Mouse (Mus musculus) macrophage (primary cell): Measurements from ENCODE around the gene Zfr. TPM values are rescaled to one million over a fixed set of nuclear protein-coding genes. Genes with fewer than 3 reads are reported as not detected.
A peak's percentile ranks its signal among the peaks of the same experiment; 100 is the strongest.
"Not testable (repeated sequence)": the region's sequence is repeated elsewhere in the genome, so short reads cannot be mapped to it uniquely, and the experiment has no call there.

Experiments used
- H3K27ac ChIP-seq: fragments of 350-480 bp; formaldehyde crosslinking; 2 replicates; pipeline ENCODE4 v1.9.0; 2021
- H3K36me3 ChIP-seq: fragments of 350-480 bp; formaldehyde crosslinking; 2 replicates; pipeline ENCODE4 v1.9.0; 2021; ENCODE audit errors: inconsistent target
- H3K4me3 ChIP-seq: fragments of 350-480 bp; formaldehyde crosslinking; 2 replicates; pipeline ENCODE4 v1.9.0; 2021; ENCODE audit errors: inconsistent target
- H3K79me2 ChIP-seq: fragments of 350-480 bp; formaldehyde crosslinking; 2 replicates; pipeline ENCODE4 v1.9.0; 2021; ENCODE audit errors: inconsistent target
- WGBS: methylation state at CpG from one replicate; pipeline ENCODE4 v1.1.7; 2026; ENCODE audit warnings: inconsistent platforms; ENCODE audit not compliant: missing documents; 5-methylcytosine and 5-hydroxymethylcytosine counted together
- polyA plus RNA-seq: library from polyadenylated mRNA; stranded (reverse); fragments of 250-400 nt; gene quantifications from 3 replicates; pipeline ENCODE4 v1.2.4, GENCODE M21; 2018; ENCODE audit warnings: inconsistent platforms

Zfr gene
- polyA plus RNA-seq, 1 experiment from 2014 or later, result 99.0 TPM

- Histone ChIP-seq H3K4me3 (peak overlapping the region; percentile 59), H3K36me3 (no peaks in the 10 kb centered on the region), H3K27ac (no peak overlapping the region), H3K79me2 (peaks cover 51% of the 10 kb centered on the region)
- 2% methylated on average over 52 of the region's 61 CpGs for WGBS
Observed at GRCm38 (mm10) chr15:12118432-12119128, 949 bp downstream of the Zfr start.

DNA sequence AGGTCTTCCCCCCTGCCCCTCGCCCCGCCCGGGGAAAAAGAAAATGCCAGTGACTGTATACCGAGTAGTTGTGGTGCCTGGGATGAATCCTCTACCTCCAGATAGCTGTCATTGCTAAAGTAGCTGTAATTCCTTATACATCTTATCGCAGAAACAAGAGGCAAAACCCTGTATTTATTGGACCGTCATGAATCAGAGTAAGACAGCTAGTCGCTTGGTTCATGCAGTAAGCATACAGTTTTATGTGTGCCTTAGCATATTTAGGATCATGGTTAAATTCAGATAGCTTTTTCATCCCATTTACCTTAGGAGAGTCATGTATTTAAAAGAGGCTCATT is 1.5 kb downstream of the Zfr start:
- 21% methylated on average over 7 of the region's 7 CpGs for WGBS
- Histone ChIP-seq H3K36me3 (no peaks in the 10 kb centered on the region), H3K27ac (no peak overlapping the region), H3K79me2 (peaks cover 56% of the 10 kb centered on the region), H3K4me3 (peak overlapping the region; percentile 59)

GRCm38 (mm10) chr15:12124913-12125312 is 7.3 kb downstream of the Zfr start:
- H3K79me2 ChIP-seq, result peaks cover 99% of the 10 kb centered on the region
- H3K27ac ChIP-seq, result no peak overlapping the region
- no peaks in the 10 kb centered on the region for H3K36me3 ChIP-seq
- WGBS, result 91% methylated on average over 1 of the region's 1 CpGs
- no peak overlapping the region for H3K4me3 ChIP-seq

DNA sequence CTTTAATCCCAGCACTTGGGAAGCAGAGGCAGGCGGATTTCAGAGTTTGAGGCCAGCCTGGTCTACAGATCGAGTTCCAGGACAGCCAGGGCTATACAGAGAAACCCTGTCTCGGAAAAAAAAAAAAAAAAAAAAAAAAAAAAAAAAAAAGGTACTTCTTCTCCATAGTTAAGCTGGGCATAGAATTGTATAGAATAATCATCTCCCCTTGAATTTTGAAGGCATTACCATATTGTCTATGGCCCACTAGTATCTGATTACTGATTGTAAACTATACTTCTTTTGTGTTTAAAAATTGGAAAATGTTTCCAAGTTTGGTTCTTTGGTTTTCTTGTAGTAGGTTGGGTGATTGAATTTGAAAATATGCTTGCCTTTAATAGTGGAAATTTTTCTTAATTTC is 13.2 kb downstream of the Zfr start:
- peaks cover 100% of the 10 kb centered on the region for H3K79me2 ChIP-seq
- WGBS, result 92% methylated on average over 3 of the region's 3 CpGs
- not testable (repeated sequence) for H3K4me3 ChIP-seq, H3K36me3 ChIP-seq, H3K27ac ChIP-seq

GRCm38 (mm10) chr15:12134546-12134945 is 16.9 kb downstream of the Zfr start:
- Histone ChIP-seq H3K36me3 (no peaks in the 10 kb centered on the region), H3K79me2 (peaks cover 86% of the 10 kb centered on the region), H3K27ac (no peak overlapping the region), H3K4me3 (no peak overlapping the region)
- 83% methylated on average over 1 of the region's 1 CpGs for WGBS

DNA sequence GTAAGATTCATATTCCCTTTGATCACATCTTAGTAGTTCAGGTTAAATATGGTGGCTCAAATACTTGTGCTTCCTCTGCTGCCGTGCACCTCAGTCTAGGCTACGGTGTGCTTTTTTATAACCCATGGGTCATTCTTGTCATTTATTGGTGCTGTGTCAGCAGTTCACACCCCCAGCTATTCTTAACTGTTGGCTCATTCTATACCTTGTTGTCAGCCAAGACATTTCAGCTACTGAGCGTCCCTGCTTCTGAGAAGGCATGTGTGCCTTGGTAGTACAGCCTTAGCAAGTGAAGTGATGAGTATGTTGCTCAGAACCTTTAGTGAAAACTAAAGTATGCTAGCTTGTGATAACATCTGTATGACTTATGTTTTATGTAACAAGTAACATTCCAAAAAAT is 17.7 kb downstream of the Zfr start:
- 93% methylated on average over 3 of the region's 3 CpGs for WGBS
- Histone ChIP-seq H3K79me2 (peaks cover 85% of the 10 kb centered on the region), H3K4me3 (no peak overlapping the region), H3K36me3 (peaks cover 3% of the 10 kb centered on the region), H3K27ac (no peak overlapping the region)

DNA sequence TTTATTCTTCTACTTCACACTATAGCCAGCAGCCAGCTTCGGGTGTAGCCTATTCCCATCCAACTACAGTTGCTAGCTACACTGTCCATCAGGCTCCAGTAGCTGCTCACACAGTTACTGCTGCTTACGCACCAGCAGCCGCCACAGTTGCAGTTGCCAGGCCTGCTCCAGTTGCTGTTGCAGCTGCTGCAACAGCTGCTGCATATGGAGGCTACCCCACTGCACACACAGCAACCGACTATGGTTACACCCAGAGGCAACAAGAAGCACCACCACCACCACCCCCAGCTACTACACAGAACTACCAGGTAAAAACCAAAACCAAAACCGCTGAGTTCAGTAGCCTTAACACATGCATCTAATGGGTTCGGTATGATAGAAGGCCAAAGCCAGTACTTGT is 18.7 kb downstream of the Zfr start:
- H3K36me3 ChIP-seq, result peaks cover 14% of the 10 kb centered on the region
- 80% methylated on average over 6 of the region's 6 CpGs for WGBS
- H3K79me2 ChIP-seq, result peaks cover 85% of the 10 kb centered on the region
- H3K27ac ChIP-seq, result no peak overlapping the region
- no peak overlapping the region for H3K4me3 ChIP-seq

GRCm38 (mm10) chr15:12140985-12141729 is 23.5 kb downstream of the Zfr start:
- Histone ChIP-seq H3K4me3 (no peak overlapping the region), H3K79me2 (peaks cover 75% of the 10 kb centered on the region), H3K36me3 (peaks cover 25% of the 10 kb centered on the region), H3K27ac (no peak overlapping the region)
- WGBS, result 88% methylated on average over 8 of the region's 8 CpGs

GRCm38 (mm10) chr15:12147423-12147822 is 29.8 kb downstream of the Zfr start:
- Histone ChIP-seq H3K27ac (no peak overlapping the region), H3K4me3 (no peak overlapping the region), H3K36me3 (peaks cover 47% of the 10 kb centered on the region), H3K79me2 (peaks cover 28% of the 10 kb centered on the region; the same call in 1 of the 2 replicates)
- WGBS, result 92% methylated on average over 2 of the region's 2 CpGs

DNA sequence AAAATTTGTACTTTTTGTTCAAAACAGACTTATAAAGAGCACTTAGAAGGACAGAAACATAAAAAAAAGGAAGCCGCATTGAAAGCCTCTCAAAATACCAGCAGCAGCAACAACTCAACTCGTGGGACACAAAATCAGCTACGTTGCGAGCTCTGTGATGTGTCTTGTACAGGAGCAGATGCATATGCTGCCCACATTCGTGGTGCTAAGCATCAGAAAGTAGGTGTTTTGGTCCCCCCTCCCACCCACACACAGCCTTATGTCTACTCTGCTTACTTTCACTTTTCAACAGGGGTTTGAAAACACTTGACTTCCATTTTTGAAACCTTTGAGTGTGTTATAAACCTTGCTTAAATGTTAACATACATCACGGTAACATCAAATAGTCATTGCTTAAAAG is 31.9 kb downstream of the Zfr start:
- WGBS, result 90% methylated on average over 6 of the region's 6 CpGs
- H3K36me3 ChIP-seq, result peaks cover 64% of the 10 kb centered on the region
- no peak overlapping the region for H3K27ac ChIP-seq
- H3K79me2 ChIP-seq, result peaks cover 7% of the 10 kb centered on the region; the same call in 1 of the 2 replicates
- H3K4me3 ChIP-seq, result no peak overlapping the region

DNA sequence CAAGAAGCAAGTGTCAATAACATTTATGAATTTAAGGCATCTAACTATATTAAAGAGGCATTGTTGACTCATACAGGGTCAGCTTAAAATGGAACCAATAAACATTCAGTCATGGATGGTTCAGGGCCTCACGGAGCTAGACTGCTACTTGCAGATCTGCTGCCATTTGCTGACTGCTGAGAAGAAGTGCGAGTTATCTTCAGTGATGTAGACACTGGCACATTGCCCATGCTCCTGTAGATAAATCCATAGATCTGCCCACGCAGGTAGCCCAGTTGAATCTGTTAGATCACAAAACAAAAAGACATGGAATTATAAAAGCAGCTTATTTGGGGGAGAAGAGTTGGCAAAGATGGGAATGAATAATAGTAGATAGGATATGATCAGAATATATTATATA is 36.1 kb downstream of the Zfr start:
- 97% methylated on average over 3 of the region's 3 CpGs for WGBS
- Histone ChIP-seq H3K4me3 (no peak overlapping the region), H3K79me2 (no peaks in the 10 kb centered on the region), H3K36me3 (peaks cover 90% of the 10 kb centered on the region), H3K27ac (no peak overlapping the region)

- 98% methylated on average over 5 of the region's 5 CpGs for WGBS
- no peak overlapping the region for H3K27ac ChIP-seq
- H3K36me3 ChIP-seq, result peaks cover 57% of the 10 kb centered on the region; the same call in 1 of the 2 replicates
- H3K79me2 ChIP-seq, result no peaks in the 10 kb centered on the region
- no peak overlapping the region for H3K4me3 ChIP-seq
Observed at GRCm38 (mm10) chr15:12178126-12178525, 60.5 kb downstream of the Zfr start.

DNA sequence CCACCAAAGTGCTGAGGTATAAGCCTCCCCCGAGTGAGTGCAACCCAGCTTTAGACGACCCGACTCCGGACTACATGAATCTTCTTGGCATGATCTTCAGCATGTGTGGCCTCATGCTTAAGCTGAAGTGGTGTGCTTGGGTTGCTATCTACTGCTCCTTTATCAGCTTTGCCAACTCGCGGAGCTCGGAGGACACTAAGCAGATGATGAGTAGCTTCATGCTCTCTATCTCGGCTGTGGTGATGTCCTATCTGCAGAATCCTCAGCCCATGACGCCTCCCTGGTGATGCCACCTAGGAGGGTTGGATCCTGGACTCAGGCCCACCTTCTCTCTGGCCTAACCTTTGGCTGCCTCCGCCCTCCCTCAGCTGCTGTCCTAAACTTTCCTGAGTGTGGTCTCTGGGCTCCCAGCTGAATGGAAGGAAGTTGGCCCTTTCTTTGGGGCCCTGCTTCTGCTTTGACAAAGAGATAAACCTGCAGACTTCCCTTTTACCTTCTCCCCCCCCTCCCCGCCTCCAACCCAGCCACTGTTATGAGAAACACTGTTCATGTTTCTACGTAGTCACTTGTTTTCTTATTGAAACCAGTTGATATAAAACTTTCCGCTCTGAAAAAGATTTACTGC is 63.7 kb downstream of the Zfr start:
- peaks cover 51% of the 10 kb centered on the region; the same call in 1 of the 2 replicates for H3K36me3 ChIP-seq
- not testable (repeated sequence) for H3K79me2 ChIP-seq, H3K4me3 ChIP-seq, H3K27ac ChIP-seq
- 69% methylated on average over 12 of the region's 13 CpGs for WGBS

DNA sequence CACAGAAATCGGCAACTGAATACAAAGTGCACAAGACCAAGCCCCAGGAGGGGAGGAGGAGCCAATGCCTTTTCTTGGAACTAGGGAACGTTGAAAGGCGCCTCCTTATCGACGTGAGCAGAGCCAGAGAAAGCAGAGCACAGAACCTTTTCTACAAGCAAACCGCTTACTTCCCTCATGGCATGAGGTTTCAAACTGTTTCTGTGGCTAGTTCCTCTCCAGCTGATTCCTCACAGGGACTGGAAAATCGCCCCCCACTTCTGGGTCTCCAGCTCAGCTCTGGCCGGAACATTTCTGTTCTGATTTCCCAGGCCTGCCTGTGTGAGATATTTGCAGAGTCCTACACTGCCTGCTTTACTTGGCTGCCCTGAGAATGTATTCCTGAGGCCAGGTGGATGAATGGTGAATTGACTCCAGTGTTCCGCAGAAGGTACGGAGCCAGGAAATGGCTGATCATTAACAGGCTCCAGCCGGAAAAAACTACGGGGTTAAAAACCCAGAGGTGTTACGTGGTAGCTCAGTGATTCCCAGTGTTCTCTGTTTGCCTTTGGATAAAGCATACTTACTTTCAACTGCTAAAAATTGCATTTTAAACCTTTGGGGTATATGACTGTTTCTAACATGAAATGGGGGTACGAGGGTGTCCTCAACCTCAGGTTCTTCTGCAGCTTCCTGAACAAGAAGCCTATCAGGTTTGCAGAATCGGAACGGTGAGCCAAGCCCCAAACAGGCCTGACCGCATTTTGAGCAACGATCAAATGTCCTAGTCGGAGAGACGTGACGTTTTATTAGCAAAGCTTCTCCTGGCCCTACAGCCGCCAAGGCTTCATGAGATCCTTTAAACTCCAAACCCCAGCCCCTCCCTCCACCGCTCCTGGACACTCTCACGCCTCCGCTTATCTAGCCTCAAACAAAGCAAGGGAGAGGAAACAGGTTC is 76.5 kb downstream of the Zfr start:
- WGBS, result 24% methylated on average over 23 of the region's 25 CpGs
- H3K79me2 ChIP-seq, result no peaks in the 10 kb centered on the region
- no peak overlapping the region for H3K4me3 ChIP-seq
- no peak overlapping the region for H3K27ac ChIP-seq
- H3K36me3 ChIP-seq, result no peaks in the 10 kb centered on the region
